Mouse (Mus musculus): ENCODE data around the gene Atp6v0a2. TPM values are rescaled to one million over a fixed set of nuclear protein-coding genes. Genes with fewer than 3 reads are reported as not detected.

The Atp6v0a2 gene
- polyA plus RNA-seq, 1 experiment from 2014 or later = 50.3 TPM

DNA sequence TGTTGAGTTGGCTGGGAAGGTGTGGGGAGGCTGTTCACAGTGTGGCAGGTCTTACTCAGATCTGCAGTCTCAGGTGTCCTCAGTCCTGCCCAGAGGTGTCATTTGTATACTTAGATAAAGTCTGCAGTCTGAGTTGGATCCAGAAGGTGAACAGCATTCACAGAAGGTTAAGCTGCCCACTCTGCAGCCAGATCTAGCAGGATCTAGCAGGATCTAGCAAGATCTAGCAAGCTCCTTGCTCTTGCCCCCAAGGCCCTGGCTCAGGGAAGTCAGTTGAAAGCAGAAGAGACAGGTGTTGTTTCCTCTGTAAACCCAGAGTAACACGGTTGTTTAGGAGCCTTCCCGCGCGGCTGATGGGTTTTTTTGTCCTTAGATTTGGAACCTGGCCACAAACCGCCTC is 85.4 kb downstream of the Atp6v0a2 start:
- no peaks in the 10 kb centered on the region for H3K27me3 ChIP-seq
- peaks cover 82% of the 10 kb centered on the region for H3K36me3 ChIP-seq
- H3K9ac ChIP-seq (replicated peaks) = no peak overlapping the region
- no peak overlapping the region for H3K4me2 ChIP-seq (replicated peaks)
- WGBS = 95% methylated on average over 5 of the region's 5 CpGs
- H3K9me3 ChIP-seq = no peaks in the 10 kb centered on the region
- H3K4me1 ChIP-seq = no peaks in the 10 kb centered on the region
- no peak overlapping the region for H3K27ac ChIP-seq (replicated peaks)
- ATAC-seq (ENCODE audit: low FRiP score, low read depth) = no peak
- no peak overlapping the region for H3K4me3 ChIP-seq

DNA sequence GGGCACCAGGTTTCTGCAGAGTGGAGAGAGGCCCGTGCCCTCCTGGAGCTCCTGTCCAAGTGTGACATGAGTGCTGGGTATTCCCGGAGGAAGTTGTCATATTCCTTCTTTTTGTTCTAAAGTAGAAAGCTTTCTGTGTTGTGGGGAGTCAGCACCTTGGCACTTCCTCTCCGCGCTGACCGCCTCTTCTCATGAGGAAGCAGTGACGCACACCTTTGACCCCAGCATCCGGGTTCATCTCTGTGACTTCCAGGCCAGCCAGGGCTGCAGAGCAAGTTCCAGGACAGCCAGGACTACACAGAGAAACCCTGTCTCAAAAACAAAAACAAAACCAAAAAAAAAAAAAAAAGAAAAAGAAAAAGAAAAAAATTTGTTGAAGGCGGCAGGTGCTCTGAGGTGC is 86.8 kb downstream of the Atp6v0a2 start:
- Histone ChIP-seq H3K36me3 (peaks cover 96% of the 10 kb centered on the region), H3K27ac (replicated peaks) (no peak overlapping the region), H3K4me2 (replicated peaks) (no peak overlapping the region), H3K4me1 (no peaks in the 10 kb centered on the region), H3K4me3 (no peak overlapping the region), H3K9ac (replicated peaks) (no peak overlapping the region), H3K9me3 (no peaks in the 10 kb centered on the region), H3K27me3 (no peaks in the 10 kb centered on the region)
- ATAC-seq (ENCODE audit: low FRiP score, low read depth) = no peak
- WGBS = 90% methylated on average over 8 of the region's 8 CpGs

DNA sequence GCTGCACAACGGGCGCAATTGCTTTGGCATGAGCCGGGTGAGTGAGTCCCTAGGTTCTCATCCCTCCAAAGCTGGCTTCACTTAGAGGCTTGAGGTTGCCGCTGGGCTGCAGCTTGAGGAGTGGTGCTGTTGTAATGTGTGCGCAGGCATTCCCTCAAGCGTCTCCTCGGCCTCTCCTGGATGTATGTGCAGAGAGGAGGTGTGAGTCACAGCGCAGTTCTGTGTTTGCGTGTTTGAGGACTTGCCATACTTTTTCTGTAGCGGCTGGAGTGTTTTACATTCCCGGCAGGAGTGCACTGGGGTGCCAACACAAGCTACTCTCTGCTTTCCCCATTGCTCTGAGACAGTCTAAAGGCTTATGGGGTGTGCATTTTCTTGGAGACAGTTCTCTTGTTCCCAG is 89.6 kb downstream of the Atp6v0a2 start:
- 96% methylated on average over 11 of the region's 11 CpGs for WGBS
- Histone ChIP-seq H3K36me3 (peaks cover 96% of the 10 kb centered on the region), H3K9ac (replicated peaks) (no peak overlapping the region), H3K4me3 (no peak overlapping the region), H3K27me3 (no peaks in the 10 kb centered on the region), H3K9me3 (no peaks in the 10 kb centered on the region), H3K4me2 (replicated peaks) (no peak overlapping the region), H3K27ac (replicated peaks) (no peak overlapping the region), H3K4me1 (no peaks in the 10 kb centered on the region)
- no peak for ATAC-seq (ENCODE audit: low FRiP score, low read depth)

DNA sequence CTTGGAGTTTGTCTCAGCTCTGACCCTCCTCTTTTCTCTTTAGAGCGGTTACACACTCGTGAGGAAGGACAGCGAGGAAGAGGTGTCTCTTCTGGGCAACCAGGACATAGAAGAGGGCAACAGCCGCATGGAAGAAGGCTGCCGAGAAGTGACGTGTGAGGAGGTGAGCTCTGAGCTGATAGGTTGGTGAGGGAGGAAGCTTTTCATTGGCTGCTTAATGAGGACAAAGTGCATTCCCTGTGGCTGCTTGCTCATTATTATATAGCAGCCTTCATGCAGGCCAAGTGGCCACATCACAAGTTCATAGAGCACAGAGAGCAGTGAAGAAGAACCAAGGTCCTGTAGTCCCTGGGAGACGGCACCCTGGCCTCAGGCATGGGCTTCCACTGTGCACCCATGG is 90.0 kb downstream of the Atp6v0a2 start:
- no peak overlapping the region for H3K9ac ChIP-seq (replicated peaks)
- no peak overlapping the region for H3K4me3 ChIP-seq
- 94% methylated on average over 7 of the region's 7 CpGs for WGBS
- no peaks in the 10 kb centered on the region for H3K27me3 ChIP-seq
- H3K9me3 ChIP-seq = no peaks in the 10 kb centered on the region
- H3K27ac ChIP-seq (replicated peaks) = no peak overlapping the region
- ATAC-seq (ENCODE audit: low FRiP score, low read depth) = no peak
- H3K4me2 ChIP-seq (replicated peaks) = no peak overlapping the region
- peaks cover 96% of the 10 kb centered on the region for H3K36me3 ChIP-seq
- no peaks in the 10 kb centered on the region for H3K4me1 ChIP-seq

DNA sequence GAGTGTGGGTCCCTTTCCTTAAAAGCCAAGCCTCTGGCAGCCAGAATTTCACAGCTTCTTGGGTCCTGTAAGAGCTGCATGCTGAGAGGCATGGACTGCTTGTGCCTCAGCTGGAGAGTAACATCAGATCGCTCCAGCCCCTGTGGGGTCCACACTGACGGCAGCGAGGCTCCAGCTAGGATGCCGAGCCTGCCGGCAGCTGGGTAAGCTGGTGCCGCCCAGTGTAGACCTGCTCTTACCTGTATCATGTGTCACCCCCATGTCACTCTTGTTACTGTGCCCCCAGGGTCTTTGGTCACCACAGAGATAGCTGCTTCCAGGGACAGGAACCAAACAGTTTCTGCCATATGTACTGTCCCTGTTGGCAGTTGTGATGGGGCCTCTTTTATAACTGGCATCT is 94.7 kb downstream of the Atp6v0a2 start:
- Histone ChIP-seq H3K4me1 (peaks cover 6% of the 10 kb centered on the region), H3K27ac (replicated peaks) (no peak overlapping the region), H3K36me3 (peaks cover 59% of the 10 kb centered on the region), H3K9me3 (no peaks in the 10 kb centered on the region), H3K4me2 (replicated peaks) (no peak overlapping the region), H3K9ac (replicated peaks) (no peak overlapping the region), H3K4me3 (no peak overlapping the region), H3K27me3 (0 out of 2 replicates have a peak, but pooled peaks cover 4% of the 10 kb centered on the region)
- no peak for ATAC-seq (ENCODE audit: low FRiP score, low read depth)
- 92% methylated on average over 6 of the region's 6 CpGs for WGBS

DNA sequence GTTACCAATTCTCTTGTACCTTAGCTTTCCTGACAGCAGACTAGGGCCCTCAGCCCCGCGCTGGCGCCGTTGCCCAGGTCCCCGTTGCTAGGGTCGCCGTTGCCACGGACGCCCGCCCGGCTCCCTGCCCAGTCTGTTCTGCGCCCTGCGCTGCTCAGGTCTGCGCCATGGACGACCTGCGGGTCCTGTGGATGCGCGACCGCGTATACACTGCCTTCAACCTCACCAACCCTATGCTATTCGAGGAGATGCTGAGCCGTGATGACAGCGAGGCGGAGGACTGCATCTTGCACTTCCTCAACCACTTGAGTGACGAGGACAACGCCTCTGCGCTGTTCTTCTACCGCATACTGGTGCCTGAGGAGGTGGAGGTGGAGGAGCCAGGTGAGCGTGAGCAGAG is 96.6 kb downstream of the Atp6v0a2 start, which contains the start of gene Dnah10:
Gene Dnah10 (plus strand): TSS at position 89 of the 400 bp plus-strand sequence.
- no peak within 1 kb of the TSS for H3K9ac ChIP-seq (replicated peaks)
- H3K36me3 ChIP-seq = peaks cover 40% of the 10 kb centered on the region
- peak; percentile 60; the same call in 1 of the 2 replicates for ATAC-seq (ENCODE audit: low FRiP score, low read depth)
- H3K4me2 ChIP-seq (replicated peaks) = peak within 1 kb of the TSS; percentile 12; the same call in 1 of the 2 replicates
- peaks cover 4% of the 10 kb centered on the region; the same call in 1 of the 2 replicates for H3K27me3 ChIP-seq
- WGBS = 8% methylated on average over 29 of the region's 29 CpGs
- no peak within 1 kb of the TSS for H3K27ac ChIP-seq (replicated peaks)
- no peak within 1 kb of the TSS for H3K4me3 ChIP-seq
- H3K4me1 ChIP-seq = peaks cover 6% of the 10 kb centered on the region
- H3K9me3 ChIP-seq = no peaks in the 10 kb centered on the region

DNA sequence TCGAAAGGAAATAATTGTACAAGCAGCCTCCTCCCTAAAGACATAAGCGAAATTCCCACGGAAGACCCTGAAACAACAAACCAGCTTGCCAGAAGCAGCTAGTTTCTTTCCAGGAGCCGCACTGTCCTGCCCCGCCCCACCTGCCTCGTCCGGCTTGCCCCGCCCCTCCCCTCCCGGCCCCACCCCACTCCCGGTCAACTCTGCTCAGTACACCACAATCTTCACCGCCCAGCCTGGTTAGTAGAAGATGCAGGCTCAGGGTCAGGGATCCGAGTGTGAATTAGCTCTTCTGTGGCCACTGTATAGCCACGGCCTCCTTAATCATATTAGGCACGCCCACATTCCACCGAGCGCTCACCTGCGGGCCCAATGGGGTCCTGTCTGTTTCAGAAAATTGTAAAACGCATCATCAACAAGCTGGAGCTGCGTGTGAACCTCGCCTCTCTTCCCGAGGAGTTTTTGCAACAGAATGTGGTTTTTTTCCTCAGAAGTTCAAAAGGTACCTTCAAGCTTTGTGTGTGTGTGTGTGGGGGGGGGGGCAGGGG is 101.4 kb downstream of the Atp6v0a2 start:
- 16% methylated on average over 21 of the region's 21 CpGs for WGBS

DNA sequence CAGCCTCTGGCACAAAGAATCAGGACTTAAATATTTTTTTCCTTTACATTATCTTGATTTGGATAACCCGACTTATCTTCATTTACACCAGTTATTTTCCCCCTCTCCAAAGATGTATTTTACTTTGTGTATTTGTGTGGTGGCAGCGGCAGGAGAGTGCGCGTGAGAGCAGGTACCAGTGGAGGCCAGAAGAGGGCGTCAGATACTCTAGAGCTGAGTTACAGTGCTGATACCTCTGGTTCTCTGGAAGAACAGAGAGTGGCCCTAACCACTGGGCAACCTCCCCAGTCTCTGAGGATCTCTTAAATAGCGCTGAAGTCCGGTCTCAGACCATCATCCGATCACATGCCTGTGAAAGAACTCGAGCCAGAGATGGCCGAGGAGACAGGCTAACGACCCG is 105.6 kb downstream of the Atp6v0a2 start:
- WGBS = 86% methylated on average over 12 of the region's 12 CpGs
- no peaks in the 10 kb centered on the region for H3K27me3 ChIP-seq
- no peak overlapping the region for H3K27ac ChIP-seq (replicated peaks)
- H3K9ac ChIP-seq (replicated peaks) = no peak overlapping the region
- no peaks in the 10 kb centered on the region for H3K36me3 ChIP-seq
- no peak for ATAC-seq (ENCODE audit: low FRiP score, low read depth)
- no peaks in the 10 kb centered on the region for H3K9me3 ChIP-seq
- no peak overlapping the region for H3K4me3 ChIP-seq
- no peaks in the 10 kb centered on the region for H3K4me1 ChIP-seq
- H3K4me2 ChIP-seq (replicated peaks) = no peak overlapping the region

More for the DNA sequence above, 101.4 kb downstream of the Atp6v0a2 start:
- ATAC-seq (ENCODE audit: low FRiP score, low read depth) = no peak
- H3K9ac ChIP-seq (replicated peaks) = no peak overlapping the region
- peaks cover 4% of the 10 kb centered on the region for H3K4me1 ChIP-seq
- no peak overlapping the region for H3K27ac ChIP-seq (replicated peaks)
- H3K9me3 ChIP-seq = no peaks in the 10 kb centered on the region
- no peaks in the 10 kb centered on the region for H3K36me3 ChIP-seq
- peak overlapping the region; percentile 21 for H3K4me3 ChIP-seq
- peak overlapping the region; percentile 37 for H3K4me2 ChIP-seq (replicated peaks)
- H3K27me3 ChIP-seq = peaks cover 4% of the 10 kb centered on the region; the same call in 1 of the 2 replicates

DNA sequence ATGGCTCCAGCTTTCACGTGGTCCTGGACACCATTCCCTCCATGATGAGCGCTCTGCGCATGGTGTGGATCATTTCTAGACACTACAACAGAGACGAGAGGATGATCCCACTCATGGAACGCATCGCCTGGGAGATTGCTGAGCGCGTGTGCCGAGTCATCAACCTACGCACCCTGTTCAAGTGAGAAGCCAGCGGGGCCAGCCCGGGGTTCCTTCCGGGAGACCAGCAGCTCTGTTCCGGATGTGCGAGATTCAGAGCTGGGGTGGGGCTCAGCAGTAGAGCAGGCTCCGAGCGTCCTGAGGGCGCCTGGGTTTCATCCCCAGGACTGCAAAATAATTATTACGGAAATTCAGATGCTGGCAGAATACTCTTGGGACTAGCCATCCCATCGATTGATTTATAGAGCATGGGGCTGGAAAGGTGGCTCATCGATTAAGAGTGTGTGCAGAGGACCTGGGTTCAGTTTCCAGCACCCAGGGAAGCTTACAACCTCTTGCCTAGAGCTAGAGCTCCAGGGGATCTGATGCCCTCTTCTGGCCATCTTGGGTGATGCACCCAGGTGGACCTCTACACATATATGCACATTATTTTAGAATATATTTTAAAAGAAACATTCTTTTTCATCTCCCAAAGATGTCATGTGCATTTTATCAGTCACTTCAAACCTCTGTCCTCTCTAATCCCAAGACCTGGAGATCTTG is 113.7 kb downstream of the Atp6v0a2 start:
- ATAC-seq (ENCODE audit: low FRiP score, low read depth) = no peak
- Histone ChIP-seq H3K4me1 (no peaks in the 10 kb centered on the region), H3K4me2 (replicated peaks) (no peak overlapping the region), H3K27ac (replicated peaks) (no peak overlapping the region), H3K4me3 (no peak overlapping the region), H3K9ac (replicated peaks) (no peak overlapping the region), H3K9me3 (0 out of 2 replicates have a peak, but pooled peaks cover 9% of the 10 kb centered on the region), H3K27me3 (no peaks in the 10 kb centered on the region), H3K36me3 (no peaks in the 10 kb centered on the region)
- 95% methylated on average over 21 of the region's 21 CpGs for WGBS

DNA sequence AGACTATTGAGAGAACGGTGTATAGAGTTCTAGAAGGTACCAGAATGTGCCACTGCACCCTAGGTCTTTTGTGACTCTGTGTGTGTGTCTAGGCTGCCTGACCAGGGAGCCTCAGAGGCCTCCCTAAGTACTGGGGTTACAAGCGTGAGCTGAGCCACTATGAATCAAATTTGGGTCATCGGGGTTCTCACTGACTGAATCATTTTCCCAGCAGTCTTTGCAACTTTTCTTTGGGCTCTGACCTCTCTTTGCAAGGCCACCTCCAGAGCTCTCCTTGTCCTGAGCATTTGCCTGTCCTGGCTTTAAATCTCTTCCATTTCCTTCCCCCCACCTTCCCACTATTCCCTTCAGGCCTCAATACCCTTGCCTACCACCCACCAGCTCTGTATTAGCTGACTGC is 115.5 kb downstream of the Atp6v0a2 start:
- no peak overlapping the region for H3K4me3 ChIP-seq
- H3K9ac ChIP-seq (replicated peaks) = no peak overlapping the region
- no peaks in the 10 kb centered on the region for H3K36me3 ChIP-seq
- no peak for ATAC-seq (ENCODE audit: low FRiP score, low read depth)
- no peak overlapping the region for H3K27ac ChIP-seq (replicated peaks)
- no peaks in the 10 kb centered on the region for H3K27me3 ChIP-seq
- no peaks in the 10 kb centered on the region for H3K4me1 ChIP-seq
- WGBS = 69% methylated on average over 3 of the region's 3 CpGs
- H3K9me3 ChIP-seq = 0 out of 2 replicates have a peak, but pooled peaks cover 9% of the 10 kb centered on the region
- H3K4me2 ChIP-seq (replicated peaks) = no peak overlapping the region

DNA sequence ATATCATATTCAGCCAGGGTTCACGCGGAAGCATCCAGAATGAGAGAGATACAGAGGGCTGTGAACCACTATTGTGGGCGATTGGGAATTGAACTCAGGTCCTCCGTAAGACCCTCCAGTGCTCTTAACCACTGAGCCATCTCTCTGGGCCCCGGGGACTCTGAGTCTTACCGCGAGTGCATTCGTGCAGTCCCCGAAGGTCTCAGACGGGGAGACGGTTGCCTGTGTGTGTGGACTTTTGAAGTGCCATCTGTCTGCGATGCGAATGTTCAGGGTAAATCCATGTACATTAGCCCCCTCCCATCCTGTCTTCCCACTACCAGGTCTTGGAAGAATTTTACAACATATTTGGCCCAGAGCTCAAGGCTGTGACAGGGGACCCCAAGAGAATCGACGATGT is 117.8 kb downstream of the Atp6v0a2 start:
- H3K27me3 ChIP-seq = no peaks in the 10 kb centered on the region
- no peaks in the 10 kb centered on the region for H3K36me3 ChIP-seq
- H3K27ac ChIP-seq (replicated peaks) = no peak overlapping the region
- WGBS = 94% methylated on average over 15 of the region's 15 CpGs
- no peak overlapping the region for H3K4me2 ChIP-seq (replicated peaks)
- H3K9ac ChIP-seq (replicated peaks) = no peak overlapping the region
- no peaks in the 10 kb centered on the region for H3K4me1 ChIP-seq
- H3K9me3 ChIP-seq = 0 out of 2 replicates have a peak, but pooled peaks cover 4% of the 10 kb centered on the region
- no peak for ATAC-seq (ENCODE audit: low FRiP score, low read depth)
- H3K4me3 ChIP-seq = no peak overlapping the region

DNA sequence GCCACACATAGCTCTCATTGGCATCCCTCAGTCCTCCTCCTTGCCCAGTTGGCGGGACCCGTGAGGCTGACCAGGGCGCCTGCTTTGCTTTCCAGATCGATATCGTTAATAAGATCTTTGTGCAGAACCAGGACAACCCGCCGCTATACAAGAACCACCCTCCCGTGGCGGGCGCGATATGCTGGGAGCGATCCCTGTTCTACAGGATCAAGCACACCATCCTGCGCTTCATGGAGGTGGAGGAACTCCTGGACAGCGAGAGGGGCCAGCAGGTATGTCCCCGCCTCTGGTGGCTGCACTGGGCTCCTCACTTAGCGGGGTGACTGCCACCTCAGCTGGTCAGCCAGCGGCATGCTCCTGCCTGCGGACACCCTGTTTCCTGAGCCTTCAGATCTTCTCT is 119.9 kb downstream of the Atp6v0a2 start:
- no peaks in the 10 kb centered on the region for H3K4me1 ChIP-seq
- no peaks in the 10 kb centered on the region for H3K36me3 ChIP-seq
- H3K27ac ChIP-seq (replicated peaks) = no peak overlapping the region
- no peak overlapping the region for H3K4me3 ChIP-seq
- 87% methylated on average over 18 of the region's 18 CpGs for WGBS
- H3K9me3 ChIP-seq = no peaks in the 10 kb centered on the region
- H3K27me3 ChIP-seq = no peaks in the 10 kb centered on the region
- no peak overlapping the region for H3K4me2 ChIP-seq (replicated peaks)
- ATAC-seq (ENCODE audit: low FRiP score, low read depth) = no peak
- no peak overlapping the region for H3K9ac ChIP-seq (replicated peaks)

Measured in midbrain, embryonic 12.5 days (tissue).